Mouse (Mus musculus): Measurements from ENCODE around the gene Pdlim3. TPM values are rescaled to one million over a fixed set of nuclear protein-coding genes. Genes with fewer than 3 reads are reported as not detected.
A peak's percentile ranks its signal among the peaks of the same experiment; 100 is the strongest.
"Not testable (repeated sequence)": the region's sequence is repeated elsewhere in the genome, so short reads cannot be mapped to it uniquely, and the experiment has no call there.

Pdlim3 gene
- 1 to 10 TPM; 1.8 to 2.4 TPM for total RNA-seq (2021)
- long read RNA-seq, experiment 1, partial matches to known transcripts = 0 of 2 reads
- long read RNA-seq, experiment 1, other reads (novel, unspliced or antisense) = 2 of 2 reads
- long read RNA-seq, experiment 2, partial matches to known transcripts = 0 of 1 reads
- long read RNA-seq, experiment 2, other reads (novel, unspliced or antisense) = 0 of 1 reads

- DNase-seq (ENCODE audit: low spot score in 2 of 2) = peak in 1 of 2 experiments; percentile 2
Measured at GRCm38 (mm10) chr8:45885202-45885685, at the start of gene Pdlim3. TSS of gene Pdlim3 (plus strand) at chr8:45885461.

GRCm38 (mm10) chr8:45843306-45843705 lies 42.0 kb upstream of the Pdlim3 start:
- DNase-seq (ENCODE audit: low spot score in 2 of 2) = no peak

- peak; percentile 36 to 49 for DNase-seq (ENCODE audit: low spot score in 2 of 2)
Measured at GRCm38 (mm10) chr8:45844097-45844885, 41.0 kb upstream of the Pdlim3 start.

GRCm38 (mm10) chr8:45844911-45845481 lies 40.3 kb upstream of the Pdlim3 start:
- no peak for DNase-seq (ENCODE audit: low spot score in 2 of 2)

- no peak for DNase-seq (ENCODE audit: low spot score in 2 of 2)
Measured at GRCm38 (mm10) chr8:45845906-45846305, 39.4 kb upstream of the Pdlim3 start.

- DNase-seq (ENCODE audit: low spot score in 2 of 2) = no peak
Measured at GRCm38 (mm10) chr8:45855118-45855517, 30.1 kb upstream of the Pdlim3 start.

- DNase-seq (ENCODE audit: low spot score in 2 of 2) = no peak
Measured at GRCm38 (mm10) chr8:45857734-45858133, 27.5 kb upstream of the Pdlim3 start.

- no peak for DNase-seq (ENCODE audit: low spot score in 2 of 2)
Measured at GRCm38 (mm10) chr8:45858391-45858790, 26.9 kb upstream of the Pdlim3 start.

- DNase-seq (ENCODE audit: low spot score in 2 of 2) = not testable (repeated sequence)
Measured at GRCm38 (mm10) chr8:45871587-45871986, 13.7 kb upstream of the Pdlim3 start.

GRCm38 (mm10) chr8:45872077-45872476 lies 13.2 kb upstream of the Pdlim3 start:
- DNase-seq (ENCODE audit: low spot score in 2 of 2) = no peak

- DNase-seq (ENCODE audit: low spot score in 2 of 2) = peak; percentile 22 to 36
Measured at GRCm38 (mm10) chr8:45874945-45875626, 10.2 kb upstream of the Pdlim3 start.

- DNase-seq (ENCODE audit: low spot score in 2 of 2) = no peak
Measured at GRCm38 (mm10) chr8:45876397-45876796, 8.9 kb upstream of the Pdlim3 start.

- no peak for DNase-seq (ENCODE audit: low spot score in 2 of 2)
Measured at GRCm38 (mm10) chr8:45877680-45878079, 7.6 kb upstream of the Pdlim3 start.

- DNase-seq (ENCODE audit: low spot score in 2 of 2) = no peak
Measured at GRCm38 (mm10) chr8:45880457-45880856, 4.8 kb upstream of the Pdlim3 start.

- no peak for DNase-seq (ENCODE audit: low spot score in 2 of 2)
Measured at GRCm38 (mm10) chr8:45881726-45882125, 3.5 kb upstream of the Pdlim3 start.

- DNase-seq (ENCODE audit: low spot score in 2 of 2) = no peak
Measured at GRCm38 (mm10) chr8:45883793-45884192, 1.5 kb upstream of the Pdlim3 start.

GRCm38 (mm10) chr8:45884552-45884951 lies 709 bp upstream of the Pdlim3 start:
- no peak for DNase-seq (ENCODE audit: low spot score in 2 of 2)

GRCm38 (mm10) chr8:45885775-45886174 lies 514 bp downstream of the Pdlim3 start:
- DNase-seq (ENCODE audit: low spot score in 2 of 2) = no peak

- no peak for DNase-seq (ENCODE audit: low spot score in 2 of 2)
Measured at GRCm38 (mm10) chr8:45889737-45890136, 4.5 kb downstream of the Pdlim3 start.

- DNase-seq (ENCODE audit: low spot score in 2 of 2) = no peak
Measured at GRCm38 (mm10) chr8:45896590-45896989, 11.3 kb downstream of the Pdlim3 start.

GRCm38 (mm10) chr8:45899783-45900182 lies 14.5 kb downstream of the Pdlim3 start:
- DNase-seq (ENCODE audit: low spot score in 2 of 2) = no peak

GRCm38 (mm10) chr8:45901626-45902025 lies 16.4 kb downstream of the Pdlim3 start:
- no peak for DNase-seq (ENCODE audit: low spot score in 2 of 2)

All from left cerebral cortex, adult 18-20 months (tissue).